Mouse (Mus musculus): ENCODE measurements around the gene E330017A01Rik.

The E330017A01Rik gene

GRCm38 (mm10) chr16:58604680-58605079, 33.9 kb downstream of the E330017A01Rik start:
- DNase-seq (ENCODE audit: extremely low read depth, insufficient read length, low spot score), result no peak

GRCm38 (mm10) chr16:58603831-58604230, 34.7 kb downstream of the E330017A01Rik start:
- no peak for DNase-seq (ENCODE audit: extremely low read depth, insufficient read length, low spot score)

GRCm38 (mm10) chr16:58600846-58601245, 37.7 kb downstream of the E330017A01Rik start:
- DNase-seq (ENCODE audit: extremely low read depth, insufficient read length, low spot score), result no peak

GRCm38 (mm10) chr16:58591299-58591698, 47.2 kb downstream of the E330017A01Rik start:
- DNase-seq (ENCODE audit: extremely low read depth, insufficient read length, low spot score), result no peak

DNA sequence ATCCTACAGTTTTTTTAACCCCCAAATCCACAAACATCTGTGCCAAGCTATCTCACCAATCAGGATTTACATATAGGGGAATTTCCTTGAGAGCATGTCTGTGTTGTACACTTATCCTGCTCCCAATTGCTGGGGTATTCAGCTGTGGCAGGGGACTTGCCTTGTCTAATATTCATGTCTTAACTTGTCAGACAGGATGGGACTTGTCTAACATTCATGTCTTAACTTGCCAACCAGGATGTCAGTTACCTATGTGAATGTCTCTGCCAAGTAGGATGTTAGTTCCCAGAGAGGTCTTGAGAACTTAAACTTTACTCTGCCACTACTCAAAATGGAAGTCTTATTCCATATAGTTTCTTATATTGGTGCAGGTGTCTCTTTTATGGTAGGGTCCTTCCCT, 49.1 kb downstream of the E330017A01Rik start:
- no peak for DNase-seq (ENCODE audit: extremely low read depth, insufficient read length, low spot score)
